Mouse (Mus musculus) WW6 (cell line): Measurements from ENCODE around the gene Lclat1.

ENCODE experiments used
- DNase-seq: peaks from one replicate; pipeline ENCODE4 v3.0.0-alpha.2; 2013; ENCODE audit warnings: low read depth, low spot score

Gene Lclat1

DNA sequence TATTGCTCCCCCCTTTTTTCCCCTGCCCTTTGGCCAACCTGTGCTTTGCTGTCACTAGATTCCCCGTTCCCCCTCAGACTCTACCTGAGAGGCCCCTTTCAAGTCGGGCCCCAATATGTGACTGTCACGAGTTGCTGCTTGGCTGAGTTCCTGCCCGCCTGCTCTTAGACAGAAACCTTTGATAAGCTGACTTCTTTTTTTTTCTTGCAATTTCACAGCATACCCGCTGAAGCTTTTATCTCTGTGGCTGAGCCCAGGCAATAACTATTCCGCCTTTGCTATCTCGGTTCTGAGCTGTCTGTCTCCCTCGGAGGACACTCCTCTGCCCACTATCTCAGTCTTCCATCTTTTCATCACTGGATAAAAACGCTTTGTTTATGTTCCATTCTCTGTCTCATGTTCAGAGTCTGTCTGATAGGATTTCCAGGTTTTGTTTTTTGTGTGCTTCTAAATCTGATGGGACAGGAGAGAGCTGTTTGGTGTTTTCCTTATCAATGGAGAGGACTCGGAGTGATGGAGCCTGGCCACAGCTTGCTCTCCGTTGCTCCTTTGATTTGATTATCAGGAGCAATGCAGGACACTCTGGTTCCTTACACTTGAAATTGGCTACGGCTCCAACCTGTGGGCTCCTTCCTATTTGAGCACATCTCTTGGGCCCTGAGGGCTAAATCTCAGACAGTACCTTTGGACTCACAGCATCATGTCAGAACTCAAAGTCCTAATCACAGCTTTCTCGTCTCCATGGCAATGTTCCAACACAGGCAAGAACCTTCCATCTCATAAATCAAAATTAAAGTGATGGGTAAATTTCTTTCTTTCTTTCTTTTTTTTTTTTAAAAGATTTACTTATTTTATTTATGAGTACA lies 20.5 kb upstream of the Lclat1 start:
- no peak for DNase-seq

DNA sequence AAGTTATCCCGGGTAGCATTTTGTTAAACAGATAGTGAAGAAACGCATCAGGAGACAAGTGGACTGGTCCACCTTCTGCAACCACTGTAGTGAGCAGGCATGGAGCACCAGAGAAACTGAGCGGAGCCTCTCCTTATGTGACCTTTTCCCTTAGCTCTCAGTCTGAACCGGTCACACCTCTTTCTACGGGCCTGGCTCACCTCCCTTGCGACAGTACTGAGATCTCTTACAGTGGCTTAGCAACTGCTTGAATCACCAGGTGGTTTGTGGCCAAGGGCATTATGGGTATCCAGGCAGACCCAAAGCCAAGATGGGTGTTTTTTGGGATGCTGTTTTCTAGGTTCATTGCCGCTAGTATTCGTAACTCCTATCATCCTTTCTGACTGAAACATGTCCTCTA lies 16.4 kb upstream of the Lclat1 start:
- no peak for DNase-seq

DNA sequence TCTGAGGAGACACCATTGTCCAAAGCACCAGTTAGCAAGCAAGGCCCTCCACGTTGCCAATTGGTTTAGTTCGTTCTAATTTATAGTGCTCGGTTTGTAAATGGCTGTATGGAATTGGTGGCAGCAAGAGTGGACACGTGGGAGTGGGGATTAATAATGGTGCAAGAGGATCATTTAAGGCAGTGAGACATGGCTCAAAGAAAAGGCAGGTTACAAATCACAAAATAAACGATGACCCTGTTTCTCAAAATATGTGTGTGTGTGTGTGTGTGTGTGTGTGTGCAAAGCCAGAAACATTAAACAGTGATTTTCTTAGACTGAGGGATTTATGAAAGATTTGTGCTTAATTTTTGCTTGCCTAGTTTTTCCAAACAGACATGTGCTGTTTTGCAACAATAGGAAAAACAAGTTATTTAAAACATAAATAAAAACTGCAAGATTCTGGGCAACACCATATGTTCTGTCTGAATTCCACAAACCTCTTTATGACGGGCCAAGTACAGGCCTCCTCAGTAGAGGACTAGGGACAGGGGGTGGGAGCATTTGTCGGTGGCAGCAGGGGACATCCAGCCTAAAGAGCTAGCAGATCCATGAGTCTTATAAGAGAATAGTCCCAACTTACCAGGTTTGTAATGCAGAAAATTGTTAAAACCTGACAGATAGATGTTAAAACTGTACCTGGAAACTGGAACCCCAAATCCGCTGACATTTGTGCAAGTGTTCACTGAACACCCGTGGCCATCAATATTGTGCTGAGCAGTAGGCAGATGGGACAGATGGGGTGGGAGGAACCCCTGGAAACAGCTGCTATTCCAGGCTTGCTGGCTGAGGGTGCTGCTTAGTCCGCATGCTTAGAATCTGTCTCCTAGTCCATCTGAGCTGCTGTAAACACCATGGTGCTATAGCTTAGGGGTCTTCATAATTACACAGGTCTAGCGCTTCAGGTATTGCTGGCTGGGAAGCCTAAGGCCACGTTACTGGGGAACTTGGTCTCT lies 15.4 kb upstream of the Lclat1 start:
- no peak for DNase-seq

DNA sequence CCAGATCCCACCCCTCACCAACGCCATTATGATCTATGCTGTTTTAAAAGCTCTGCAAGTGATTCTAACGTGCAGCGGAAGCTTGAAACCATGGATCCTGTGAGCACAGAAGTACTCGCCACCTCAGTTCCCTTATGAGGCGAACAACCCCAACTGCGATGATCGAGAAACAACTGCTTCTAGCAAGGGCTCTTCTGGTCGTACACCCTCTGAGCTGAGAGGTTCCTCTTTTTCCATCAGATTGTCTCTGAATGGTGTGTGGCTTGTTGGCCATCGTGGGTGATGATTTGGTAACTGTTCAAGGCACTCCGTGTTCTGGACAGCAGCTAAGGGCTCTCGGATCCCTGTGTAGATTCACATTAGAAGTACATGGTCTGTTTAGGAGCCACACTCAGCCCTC lies 12.7 kb upstream of the Lclat1 start:
- DNase-seq, result no peak

DNA sequence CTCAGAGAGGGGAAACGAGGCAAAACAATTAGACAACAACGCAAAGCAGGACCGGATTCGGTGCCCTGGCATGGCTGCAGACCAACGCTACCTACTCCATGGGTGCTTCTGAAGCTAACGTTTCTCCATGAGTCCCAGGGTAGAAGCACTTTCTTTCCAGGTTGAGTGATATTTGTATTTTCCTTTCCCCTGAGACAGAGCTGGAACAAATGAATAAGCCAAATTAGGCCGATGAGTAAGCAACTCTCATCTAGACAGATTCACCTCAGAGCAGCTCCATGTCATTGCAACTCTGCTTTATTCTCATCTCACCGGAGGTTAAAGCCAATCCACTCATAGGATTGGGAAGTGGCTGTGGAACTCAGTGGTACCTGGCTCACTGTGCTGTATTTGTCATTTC lies 12.2 kb upstream of the Lclat1 start:
- DNase-seq, result no peak

DNA sequence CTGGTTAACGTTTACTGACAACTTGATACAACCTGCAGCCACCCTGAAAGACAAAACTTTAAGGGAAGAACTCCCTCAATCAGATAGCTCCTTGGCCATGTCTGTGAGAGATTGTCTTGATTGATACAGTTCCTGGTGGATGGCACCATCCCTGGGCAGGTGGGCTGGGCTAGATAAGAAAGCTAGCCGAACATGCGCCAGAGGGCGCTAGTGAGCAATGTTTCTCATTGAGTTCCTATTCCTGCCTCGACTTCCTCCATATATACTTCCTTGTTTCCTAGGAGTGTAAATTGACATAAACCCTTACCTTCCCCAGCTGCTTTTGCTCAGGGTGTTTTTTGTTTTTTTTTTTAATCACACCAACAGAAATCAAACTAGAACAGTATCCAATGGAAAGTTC lies 11.3 kb upstream of the Lclat1 start:
- DNase-seq, result no peak

DNA sequence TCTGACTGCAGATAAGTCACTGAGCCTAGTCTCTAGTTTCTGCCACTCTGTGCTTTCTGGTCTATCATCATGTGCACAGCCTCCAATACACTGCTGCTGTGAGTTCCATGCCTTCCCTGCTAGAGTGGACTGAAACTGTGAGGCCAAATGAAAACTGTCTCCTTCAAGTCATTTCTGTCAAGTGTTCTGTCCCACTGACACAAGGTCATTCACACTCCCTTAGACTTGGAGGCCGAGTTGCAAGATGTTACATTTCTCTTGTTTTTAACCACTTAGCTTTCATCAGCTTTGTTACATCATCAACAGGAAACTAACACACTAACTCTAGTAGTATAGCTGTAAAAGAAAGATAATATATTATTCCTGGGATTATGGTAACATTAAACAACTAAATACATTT lies 9.1 kb upstream of the Lclat1 start:
- no peak for DNase-seq

DNA sequence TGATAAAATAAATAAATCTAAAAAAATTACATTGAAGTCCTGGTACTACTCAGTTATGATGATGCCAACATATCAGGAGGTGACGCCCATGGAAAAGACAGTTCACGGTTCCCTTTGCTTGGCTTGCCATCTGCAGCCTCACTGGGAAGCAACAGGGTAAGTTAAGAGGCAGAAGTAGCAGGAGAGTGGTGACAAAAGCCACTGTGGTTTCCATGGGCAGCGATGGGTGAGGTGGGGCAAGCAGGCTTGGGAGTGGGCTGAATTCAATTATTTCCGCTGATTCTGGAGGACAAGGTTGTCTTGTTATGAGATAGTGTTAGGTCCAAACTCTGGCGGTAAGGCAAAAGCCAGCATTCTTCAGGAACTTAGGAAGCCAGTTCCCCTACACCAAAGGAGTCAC lies 7.4 kb upstream of the Lclat1 start:
- no peak for DNase-seq

DNA sequence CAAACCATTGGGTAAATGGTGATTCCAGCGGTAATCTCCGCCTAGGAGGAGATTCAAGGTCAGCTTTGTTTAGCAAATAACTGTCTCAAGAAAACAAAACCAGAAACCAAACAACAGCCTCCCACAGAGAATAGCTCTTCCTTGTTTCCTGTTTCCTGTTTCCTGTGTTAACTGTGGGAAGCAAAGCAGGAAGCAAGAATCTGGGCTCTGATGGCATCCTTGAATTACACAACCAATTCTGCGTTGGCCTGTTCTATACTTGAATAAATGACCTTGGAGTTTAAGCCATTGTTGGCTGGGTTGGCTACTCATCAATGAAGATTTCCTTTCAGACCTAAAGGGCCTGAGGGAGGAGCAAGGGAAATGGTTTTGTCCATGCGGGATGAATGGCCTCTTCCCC lies 5.2 kb upstream of the Lclat1 start:
- DNase-seq, result no peak

DNA sequence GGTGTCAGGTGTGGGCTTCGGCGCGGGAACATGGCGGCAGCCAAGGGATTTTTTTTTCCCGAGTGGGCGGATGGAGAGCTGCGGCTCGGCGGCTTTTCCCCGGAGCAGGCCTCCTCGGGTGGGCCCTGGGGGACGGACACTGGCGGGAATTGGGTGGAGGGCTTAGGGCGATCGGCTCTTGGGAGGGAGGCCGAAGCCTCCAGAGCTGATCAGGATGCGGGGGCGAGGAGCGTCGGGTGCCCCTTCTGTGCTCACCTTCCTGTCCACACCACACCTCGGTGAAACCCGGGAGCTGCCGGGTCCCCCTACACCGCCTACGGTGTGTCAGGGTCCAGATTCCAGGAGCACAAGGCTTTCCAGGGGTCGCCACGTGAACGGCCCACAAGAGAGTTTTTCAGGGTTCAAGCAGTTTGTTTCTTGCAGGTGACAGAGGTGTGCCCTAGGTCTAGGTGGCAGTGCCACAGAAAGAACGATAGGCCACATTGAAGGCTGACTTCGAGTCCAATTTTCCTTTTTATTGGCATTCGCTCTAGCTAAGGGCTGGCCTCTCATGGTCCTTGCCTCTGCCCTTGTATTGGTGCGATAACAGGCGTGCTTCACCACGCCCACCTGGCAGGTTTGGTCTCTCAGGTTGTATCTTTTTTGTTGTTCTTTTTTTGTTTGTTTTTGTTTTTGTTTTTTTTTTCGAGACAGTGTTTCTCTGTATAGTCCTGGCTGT lies 544 bp downstream of the Lclat1 start:
- DNase-seq, result no peak

DNA sequence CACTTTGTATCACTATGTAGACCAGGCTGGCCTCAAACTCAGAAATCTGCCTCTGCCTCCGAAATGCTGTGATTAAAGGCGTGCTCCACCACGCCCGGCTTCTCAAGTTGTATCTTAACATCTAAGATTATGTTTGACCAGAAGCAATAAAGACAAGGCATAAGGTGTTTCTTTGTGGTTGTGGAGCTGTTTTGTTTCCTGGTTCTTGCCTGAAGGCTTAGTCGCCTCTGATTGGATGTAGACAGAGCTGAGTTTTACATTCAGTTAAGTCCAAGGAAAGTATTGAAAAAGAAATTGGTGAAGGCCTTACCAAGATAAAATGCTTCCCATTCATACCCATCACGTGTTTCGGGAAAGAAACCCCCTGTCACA lies 1.1 kb downstream of the Lclat1 start:
- no peak for DNase-seq

DNA sequence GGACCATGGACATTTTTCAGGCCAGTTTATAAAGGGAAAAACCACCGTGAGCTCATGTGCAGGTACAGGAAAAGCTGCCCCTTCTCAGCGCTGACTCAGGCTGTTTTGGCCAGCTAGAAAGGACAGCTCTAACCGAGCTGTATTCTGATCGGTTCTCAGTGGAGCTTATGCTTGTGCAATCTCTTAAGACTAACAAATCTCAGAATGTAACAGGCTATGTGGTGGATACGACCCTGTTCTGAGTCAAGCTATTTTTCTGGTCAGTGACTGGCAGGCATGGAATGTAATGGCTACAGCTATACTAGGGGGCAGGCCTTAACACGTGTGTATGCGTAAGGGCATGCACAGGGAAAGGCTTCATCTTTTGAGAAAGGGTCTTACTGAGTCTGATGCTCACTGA lies 4.3 kb downstream of the Lclat1 start:
- DNase-seq, result no peak

DNA sequence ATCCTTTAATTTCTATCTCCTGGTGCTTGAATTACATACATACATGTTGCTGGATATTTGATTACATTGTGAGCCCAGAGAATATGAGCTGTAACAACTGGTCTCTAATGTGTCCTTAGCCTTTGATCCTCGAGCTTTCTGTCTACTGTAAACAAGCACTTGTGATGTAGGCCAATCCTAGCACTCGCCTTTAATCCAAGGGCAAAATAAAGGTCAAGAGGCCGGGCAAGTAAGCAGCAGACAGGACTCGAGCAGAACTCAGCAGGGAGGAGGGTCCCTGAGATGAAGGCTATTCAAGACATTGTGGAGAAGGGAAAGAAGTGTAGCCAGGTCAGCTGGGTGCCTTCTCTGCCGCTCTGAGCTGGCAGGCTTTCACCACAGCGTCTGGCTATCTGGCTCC lies 4.8 kb downstream of the Lclat1 start:
- DNase-seq, result no peak

DNA sequence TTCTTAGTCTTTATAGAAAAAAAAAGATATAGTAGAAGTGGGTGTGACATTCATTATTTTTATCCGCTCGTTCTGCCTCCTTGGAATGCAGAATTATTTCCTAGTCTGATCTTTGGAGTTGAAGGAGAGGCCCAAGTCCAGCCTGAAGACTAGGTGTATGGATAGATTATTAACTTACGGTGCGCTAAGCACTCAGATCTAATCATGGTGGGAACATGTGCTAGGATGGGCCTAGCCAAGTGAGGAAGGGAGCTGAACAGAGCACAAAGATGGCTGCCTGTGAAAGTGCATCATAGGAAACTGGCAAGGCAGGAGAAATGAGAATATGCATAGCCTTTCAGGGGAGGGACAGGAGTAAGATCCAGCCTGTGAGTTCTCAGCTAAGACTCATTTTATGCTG lies 5.4 kb downstream of the Lclat1 start:
- DNase-seq, result no peak

DNA sequence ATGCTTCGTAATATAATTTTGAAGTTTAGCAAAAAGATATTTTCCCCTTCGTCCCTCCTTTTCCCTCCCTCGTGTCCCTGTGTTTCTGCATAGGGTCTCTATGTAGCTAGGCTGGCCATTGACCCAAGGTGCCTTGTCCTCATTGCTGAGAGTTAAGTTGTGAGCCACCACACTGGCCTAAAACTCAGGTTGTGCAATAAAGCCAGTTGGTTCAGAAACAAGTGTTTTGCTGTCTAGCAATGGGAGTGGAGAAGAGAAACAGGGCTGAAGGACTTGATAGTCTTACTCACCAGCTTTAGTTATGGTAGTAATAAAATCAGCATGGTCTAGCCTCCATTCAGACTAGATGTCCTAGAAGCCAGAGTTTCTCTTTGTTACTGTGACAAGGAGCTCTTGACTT lies 10.3 kb downstream of the Lclat1 start:
- DNase-seq, result no peak

DNA sequence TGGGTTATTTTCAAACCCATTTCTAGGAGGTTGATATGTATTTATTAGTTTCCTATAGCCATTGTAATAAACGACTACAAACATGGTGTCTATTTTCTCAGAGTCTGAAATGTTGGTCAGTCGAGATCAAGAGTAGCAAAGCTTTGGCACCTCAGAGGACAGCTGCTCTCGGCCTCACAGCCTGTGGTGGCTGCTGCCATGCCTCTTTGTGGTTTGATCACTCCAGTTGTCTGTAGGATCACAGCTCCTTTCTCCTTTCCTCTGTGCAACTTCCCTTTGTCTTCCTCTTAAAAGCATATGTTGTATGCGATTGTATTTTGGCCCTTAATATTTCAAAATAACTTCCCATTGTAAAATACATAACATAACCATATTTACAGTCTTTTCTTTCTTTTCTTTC lies 10.9 kb downstream of the Lclat1 start:
- DNase-seq, result no peak

DNA sequence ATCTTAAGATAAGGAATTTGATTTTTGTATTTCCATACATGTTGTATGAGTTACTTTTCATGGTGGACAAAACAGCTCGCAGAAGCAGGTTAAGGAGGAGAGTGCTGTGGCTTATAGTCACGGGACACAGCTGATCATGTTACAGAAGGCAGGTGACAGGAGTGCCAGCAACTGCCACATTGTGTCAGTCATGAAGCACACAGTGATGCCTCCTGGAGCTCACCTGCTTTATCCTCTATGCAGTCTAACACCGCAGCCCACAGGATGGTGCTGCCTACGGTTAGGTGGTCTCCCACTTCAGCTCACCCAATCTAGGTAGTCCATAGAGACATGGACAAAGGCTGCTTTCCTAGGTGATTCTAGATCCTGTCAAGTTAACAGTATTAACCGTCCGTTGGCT lies 11.4 kb downstream of the Lclat1 start:
- no peak for DNase-seq

DNA sequence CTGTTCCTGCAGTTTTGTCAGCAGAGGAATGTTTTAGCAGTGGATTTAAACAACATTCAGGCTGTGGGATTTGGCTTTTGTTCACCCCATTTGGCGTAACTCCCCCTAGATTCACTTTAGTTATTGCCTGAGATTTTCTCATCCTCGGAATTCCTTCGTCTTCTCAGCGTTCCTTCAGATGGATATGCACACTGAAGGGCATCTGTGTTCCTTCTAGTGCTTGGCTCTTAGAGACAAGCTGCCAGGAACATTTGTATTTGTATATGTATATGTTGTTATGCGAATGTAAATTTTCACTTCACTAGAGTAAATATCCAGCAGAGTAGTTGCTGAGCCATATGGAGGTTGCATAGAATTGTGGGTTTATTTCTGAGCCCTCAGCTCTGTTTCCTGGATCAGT lies 12.8 kb downstream of the Lclat1 start:
- no peak for DNase-seq

DNA sequence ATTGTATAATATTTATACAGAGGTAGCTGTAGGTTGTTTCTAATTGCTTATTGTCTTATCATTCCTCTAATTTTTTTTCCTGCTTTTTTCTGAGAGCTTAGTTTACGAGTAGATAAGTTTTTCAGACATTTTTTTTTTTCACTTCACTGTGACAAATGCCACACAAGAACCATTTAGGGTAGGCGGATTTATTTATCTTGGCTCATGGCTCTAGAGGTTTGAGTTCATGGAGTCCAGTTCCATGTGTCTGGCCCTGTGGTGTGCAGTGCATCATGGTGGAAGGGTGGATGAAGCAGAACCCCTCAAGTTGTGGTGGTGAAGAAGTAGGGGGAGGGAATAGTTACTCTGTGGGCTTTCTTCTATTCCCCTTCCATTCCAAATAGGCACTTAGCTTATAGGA lies 13.9 kb downstream of the Lclat1 start:
- no peak for DNase-seq

DNA sequence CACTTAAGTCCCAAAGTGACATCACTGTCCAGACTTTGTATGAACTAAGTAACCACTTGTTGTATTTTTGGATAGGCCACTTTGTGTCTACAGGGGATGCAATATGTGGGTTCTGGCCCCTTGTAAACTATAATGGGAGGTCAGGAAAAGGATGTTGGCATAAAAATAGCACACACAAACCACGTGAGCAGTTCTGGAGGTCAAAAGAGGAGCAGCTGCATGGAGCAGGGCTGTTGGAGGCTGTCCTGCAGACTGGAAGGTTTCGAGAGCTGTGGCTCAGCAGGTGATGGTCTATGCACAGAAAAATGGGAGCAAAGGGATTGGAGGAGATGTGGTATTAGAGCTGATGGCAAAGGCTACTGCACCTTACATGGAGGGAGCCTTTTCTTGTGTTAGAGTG lies 18.6 kb downstream of the Lclat1 start:
- DNase-seq, result no peak

DNA sequence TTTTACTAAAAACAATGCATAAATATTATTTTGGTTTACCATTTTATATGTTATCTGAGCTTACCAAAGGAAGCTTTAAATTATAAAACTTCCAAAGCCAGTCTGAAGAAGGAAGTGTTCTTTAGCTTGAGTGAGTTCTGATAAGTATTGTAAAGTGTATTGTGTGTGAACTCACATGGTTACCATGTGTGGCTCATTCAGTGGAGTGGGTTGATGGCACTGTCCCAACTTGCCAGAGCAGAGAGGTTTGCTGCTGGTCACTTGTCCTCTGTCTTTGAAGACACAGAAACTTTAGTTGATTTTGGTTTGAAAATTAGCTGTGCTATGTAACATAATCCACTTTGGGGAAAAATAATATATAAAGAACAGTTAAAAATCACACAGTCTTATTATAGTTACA lies 19.1 kb downstream of the Lclat1 start:
- no peak for DNase-seq
